Mouse (Mus musculus): ENCODE measurements around the gene Rab5if. TPM values are rescaled to one million over a fixed set of nuclear protein-coding genes. Genes with fewer than 3 reads are reported as not detected.
"Not testable (repeated sequence)": the region's sequence is repeated elsewhere in the genome, so short reads cannot be mapped to it uniquely, and the experiment has no call there.

Gene Rab5if
- polyA plus RNA-seq (2014; fragmentation: Nextera tagmentation; extraction: Ambion mirVana), result 253 and 276 TPM in 2 replicates

DNA sequence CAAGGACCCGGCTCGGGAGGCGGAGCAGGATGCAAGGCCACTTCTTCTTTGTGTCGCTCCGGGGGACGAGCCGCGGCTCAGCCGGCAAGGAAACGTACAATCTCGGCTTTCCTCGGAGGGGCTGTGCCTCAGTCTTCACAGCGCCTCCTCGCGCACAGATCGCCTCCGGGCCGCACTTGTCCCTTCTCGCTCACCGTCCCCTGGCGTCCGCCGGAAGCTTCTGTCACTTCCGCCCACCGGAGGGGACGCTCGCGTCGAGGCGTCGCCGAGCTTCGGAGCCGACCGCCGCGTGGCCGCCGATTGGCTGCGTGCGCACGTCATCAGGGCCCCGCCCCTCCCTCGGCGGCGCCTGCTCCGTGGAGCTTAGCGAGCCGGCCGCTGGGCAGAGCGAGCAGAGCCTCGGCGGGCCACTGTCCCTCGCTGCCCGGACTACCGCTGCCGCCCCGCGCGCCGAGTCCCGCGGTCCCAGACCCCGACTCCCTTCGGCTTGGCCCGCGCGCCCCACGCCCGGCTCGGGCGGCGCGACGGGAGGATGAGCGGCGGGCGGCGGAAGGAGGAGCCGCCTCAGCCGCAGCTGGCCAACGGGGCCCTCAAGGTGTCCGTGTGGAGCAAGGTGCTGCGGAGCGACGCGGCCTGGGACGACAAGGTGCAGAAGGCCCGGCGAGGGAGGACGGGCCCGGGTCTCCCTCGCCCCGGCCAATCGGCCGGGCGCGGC lies at the start of gene Rab5if:
Rab5if (plus strand) TSS at position 357 of the 715 bp plus-strand sequence.
- H3K4me2 ChIP-seq (ENCODE audit: low read length), result peak within 1 kb of the TSS; percentile 76
- peak; percentile 97 for DNase-seq (ENCODE audit: low spot score)
- no peaks in the 10 kb centered on the region for H3K9me3 ChIP-seq (ENCODE audit: control insufficient read depth, low read length)
- H3K36me3 ChIP-seq (ENCODE audit: control insufficient read depth, insufficient read depth, low read length), result peaks cover 36% of the 10 kb centered on the region
- peak within 1 kb of the TSS; percentile 96 for H3K9ac ChIP-seq (ENCODE audit: low read length)
- ATAC-seq (replicated peaks; ENCODE audit: low FRiP score, low TSS enrichment, low read depth), result peak; percentile 96
- H3K27me3 ChIP-seq (replicated peaks; ENCODE audit: control insufficient read depth, insufficient read depth, low read length), result no peaks in the 10 kb centered on the region
- peak within 1 kb of the TSS; percentile 95 for H3K27ac ChIP-seq (ENCODE audit: low read depth)
- under 1% methylated on average over 87 of the region's 98 CpGs for WGBS
- H3K4me3 ChIP-seq (ENCODE audit: low read depth, low read length), result peak within 1 kb of the TSS; percentile 99
- H3K4me1 ChIP-seq (replicated peaks; ENCODE audit: control insufficient read depth, insufficient read depth, low read length), result peaks cover 30% of the 10 kb centered on the region

- 14% methylated on average over 8 of the region's 8 CpGs for WGBS
- no peaks in the 10 kb centered on the region for H3K36me3 ChIP-seq (ENCODE audit: control insufficient read depth, insufficient read depth, low read length)
- H3K27ac ChIP-seq (ENCODE audit: low read depth), result peak overlapping the region; percentile 54; the same call in 1 of the 2 replicates
- ATAC-seq (replicated peaks; ENCODE audit: low FRiP score, low TSS enrichment, low read depth) (no peak), DNase-seq (ENCODE audit: low spot score) (no peak)
- H3K9me3 ChIP-seq (ENCODE audit: control insufficient read depth, low read length), result no peaks in the 10 kb centered on the region
- no peaks in the 10 kb centered on the region for H3K27me3 ChIP-seq (replicated peaks; ENCODE audit: control insufficient read depth, insufficient read depth, low read length)
- H3K4me1 ChIP-seq (replicated peaks; ENCODE audit: control insufficient read depth, insufficient read depth, low read length), result peaks cover 13% of the 10 kb centered on the region
- H3K9ac ChIP-seq (ENCODE audit: low read length), result no peak overlapping the region
- no peak overlapping the region for H3K4me3 ChIP-seq (ENCODE audit: low read depth, low read length)
- H3K4me2 ChIP-seq (ENCODE audit: low read length), result no peak overlapping the region
Observed at GRCm38 (mm10) chr2:156814344-156814801, 48.6 kb upstream of the Rab5if start.

DNA sequence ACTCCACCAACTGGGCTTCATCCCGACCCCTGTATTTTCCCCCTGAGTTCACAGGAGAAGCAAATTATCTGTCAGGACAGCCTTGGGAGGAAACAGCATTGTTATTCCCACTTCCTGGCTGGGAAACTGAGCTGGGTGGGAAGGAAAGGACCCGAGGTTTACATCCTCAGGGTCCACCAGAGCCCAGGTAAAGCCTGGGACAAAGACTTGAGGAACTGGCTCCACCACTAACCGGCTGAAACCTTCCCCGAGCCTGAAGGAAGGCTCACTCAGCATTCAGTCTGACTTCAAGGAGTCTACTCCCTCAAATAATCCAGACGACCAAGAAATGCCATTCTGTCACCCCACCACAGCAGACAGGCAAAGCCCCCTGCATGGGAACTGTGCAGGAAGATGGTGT lies 48.0 kb upstream of the Rab5if start:
- Histone ChIP-seq H3K4me2 (ENCODE audit: low read length) (no peak overlapping the region), H3K36me3 (ENCODE audit: control insufficient read depth, insufficient read depth, low read length) (no peaks in the 10 kb centered on the region), H3K4me1 (replicated peaks; ENCODE audit: control insufficient read depth, insufficient read depth, low read length) (peaks cover 13% of the 10 kb centered on the region), H3K27ac (ENCODE audit: low read depth) (peak overlapping the region; percentile 54; the same call in 1 of the 2 replicates), H3K9ac (ENCODE audit: low read length) (no peak overlapping the region), H3K9me3 (ENCODE audit: control insufficient read depth, low read length) (no peaks in the 10 kb centered on the region), H3K27me3 (replicated peaks; ENCODE audit: control insufficient read depth, insufficient read depth, low read length) (no peaks in the 10 kb centered on the region), H3K4me3 (ENCODE audit: low read depth, low read length) (no peak overlapping the region)
- no peak for DNase-seq (ENCODE audit: low spot score)
- 11% methylated on average over 5 of the region's 5 CpGs for WGBS
- no peak for ATAC-seq (replicated peaks; ENCODE audit: low FRiP score, low TSS enrichment, low read depth)

DNA sequence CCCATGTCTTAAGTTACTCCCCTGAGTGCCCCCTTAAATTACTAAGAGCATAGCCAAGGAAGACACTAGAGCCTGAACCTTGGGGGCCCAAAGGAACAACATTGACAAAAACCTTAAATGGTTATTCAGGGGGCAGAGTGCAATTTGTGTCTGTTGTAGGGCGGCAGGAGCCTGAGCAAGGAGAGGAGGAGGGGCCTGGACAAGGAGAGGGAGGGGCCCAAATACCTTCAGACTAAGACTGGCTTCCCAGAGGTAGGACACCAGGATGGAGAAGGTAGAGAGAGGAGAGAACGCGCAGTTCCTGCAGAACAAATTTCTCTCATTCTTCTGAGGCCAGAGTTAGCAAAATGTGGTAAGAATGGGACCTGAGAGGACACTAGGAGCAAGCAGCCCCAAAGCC lies 47.5 kb upstream of the Rab5if start:
- H3K4me3 ChIP-seq (ENCODE audit: low read depth, low read length), result no peak overlapping the region
- peaks cover 13% of the 10 kb centered on the region for H3K4me1 ChIP-seq (replicated peaks; ENCODE audit: control insufficient read depth, insufficient read depth, low read length)
- no peaks in the 10 kb centered on the region for H3K27me3 ChIP-seq (replicated peaks; ENCODE audit: control insufficient read depth, insufficient read depth, low read length)
- H3K27ac ChIP-seq (ENCODE audit: low read depth), result no peak overlapping the region
- H3K9me3 ChIP-seq (ENCODE audit: control insufficient read depth, low read length), result no peaks in the 10 kb centered on the region
- ATAC-seq (replicated peaks; ENCODE audit: low FRiP score, low TSS enrichment, low read depth) (no peak), DNase-seq (ENCODE audit: low spot score) (no peak)
- H3K9ac ChIP-seq (ENCODE audit: low read length), result no peak overlapping the region
- H3K4me2 ChIP-seq (ENCODE audit: low read length), result no peak overlapping the region
- WGBS, result 55% methylated on average over 3 of the region's 3 CpGs
- H3K36me3 ChIP-seq (ENCODE audit: control insufficient read depth, insufficient read depth, low read length), result no peaks in the 10 kb centered on the region

DNA sequence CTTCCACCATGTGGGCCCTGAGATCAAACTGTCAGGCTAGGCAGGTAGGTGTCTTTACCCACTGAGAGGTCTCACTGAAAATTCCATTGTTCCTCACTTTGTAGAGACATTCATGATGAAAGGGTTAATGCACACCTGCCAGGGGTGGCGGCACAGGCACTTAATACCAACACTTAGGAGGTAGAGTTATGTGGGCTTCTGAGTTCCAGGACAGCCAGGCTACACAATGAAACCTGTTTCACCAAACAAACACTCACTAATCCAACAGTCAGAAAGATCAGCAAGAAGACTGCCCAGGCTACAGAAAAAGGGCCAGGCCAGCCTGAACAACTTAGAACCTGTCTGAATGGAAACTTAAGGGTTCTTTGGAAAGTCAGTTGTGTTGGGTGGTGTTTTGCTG lies 46.8 kb upstream of the Rab5if start:
- 54% methylated on average over 1 of the region's 1 CpGs for WGBS
- Histone ChIP-seq H3K9ac (ENCODE audit: low read length) (no peak overlapping the region), H3K27ac (ENCODE audit: low read depth) (no peak overlapping the region), H3K4me2 (ENCODE audit: low read length) (no peak overlapping the region), H3K9me3 (ENCODE audit: control insufficient read depth, low read length) (no peaks in the 10 kb centered on the region), H3K4me1 (replicated peaks; ENCODE audit: control insufficient read depth, insufficient read depth, low read length) (peaks cover 13% of the 10 kb centered on the region), H3K27me3 (replicated peaks; ENCODE audit: control insufficient read depth, insufficient read depth, low read length) (no peaks in the 10 kb centered on the region), H3K4me3 (ENCODE audit: low read depth, low read length) (no peak overlapping the region), H3K36me3 (ENCODE audit: control insufficient read depth, insufficient read depth, low read length) (no peaks in the 10 kb centered on the region)
- ATAC-seq (replicated peaks; ENCODE audit: low FRiP score, low TSS enrichment, low read depth) (no peak), DNase-seq (ENCODE audit: low spot score) (no peak)

DNA sequence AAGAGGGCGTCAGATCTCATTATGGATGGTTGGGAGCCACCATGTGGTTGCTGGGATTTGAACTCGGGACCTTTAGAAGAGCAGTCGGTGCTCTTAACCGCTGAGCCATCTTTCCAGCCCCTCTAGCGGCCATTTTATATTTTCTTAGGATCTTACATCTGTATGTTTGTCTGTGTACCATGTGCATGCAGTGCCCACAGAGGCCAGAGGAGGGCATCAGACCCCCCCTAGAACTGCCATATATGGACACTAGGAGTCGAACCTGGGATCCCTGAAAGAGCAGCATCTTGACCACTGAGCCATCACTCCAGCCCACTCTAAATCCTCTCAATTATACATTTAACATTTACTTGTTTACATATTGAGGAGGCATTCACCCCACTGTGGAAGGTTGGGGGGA lies 37.8 kb upstream of the Rab5if start:
- H3K36me3 ChIP-seq (ENCODE audit: control insufficient read depth, insufficient read depth, low read length); H3K27ac ChIP-seq (ENCODE audit: low read depth); DNase-seq (ENCODE audit: low spot score); H3K4me1 ChIP-seq (replicated peaks; ENCODE audit: control insufficient read depth, insufficient read depth, low read length); H3K4me2 ChIP-seq (ENCODE audit: low read length); H3K9me3 ChIP-seq (ENCODE audit: control insufficient read depth, low read length); H3K9ac ChIP-seq (ENCODE audit: low read length); H3K27me3 ChIP-seq (replicated peaks; ENCODE audit: control insufficient read depth, insufficient read depth, low read length); H3K4me3 ChIP-seq (ENCODE audit: low read depth, low read length); ATAC-seq (replicated peaks; ENCODE audit: low FRiP score, low TSS enrichment, low read depth): not testable (repeated sequence)
- 85% methylated on average over 6 of the region's 6 CpGs for WGBS

DNA sequence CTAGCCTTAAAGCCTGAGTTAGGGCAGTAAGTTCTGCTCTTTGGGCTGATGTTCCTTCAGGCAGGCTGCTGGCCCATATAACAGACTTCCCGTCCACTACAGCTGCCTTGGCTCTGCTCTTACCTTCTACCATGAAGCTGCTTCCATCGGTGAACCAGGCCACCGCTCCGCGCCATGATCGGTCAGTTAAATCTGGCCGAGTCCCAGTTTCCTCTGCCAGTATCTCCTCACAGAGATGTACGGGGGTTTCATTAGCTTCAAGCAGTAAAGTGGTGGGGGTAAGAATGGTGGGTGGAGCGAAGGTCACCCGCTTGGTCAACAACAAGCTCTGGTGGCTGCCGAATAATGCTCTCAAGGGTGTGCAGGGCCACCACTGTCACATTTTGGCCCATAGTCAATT lies 28.6 kb upstream of the Rab5if start:
- 98% methylated on average over 11 of the region's 11 CpGs for WGBS
- ATAC-seq (replicated peaks; ENCODE audit: low FRiP score, low TSS enrichment, low read depth), result no peak
- DNase-seq (ENCODE audit: low spot score), result no peak
- Histone ChIP-seq H3K4me2 (ENCODE audit: low read length) (no peak overlapping the region), H3K27me3 (replicated peaks; ENCODE audit: control insufficient read depth, insufficient read depth, low read length) (no peaks in the 10 kb centered on the region), H3K27ac (ENCODE audit: low read depth) (no peak overlapping the region), H3K36me3 (ENCODE audit: control insufficient read depth, insufficient read depth, low read length) (peaks cover 69% of the 10 kb centered on the region), H3K4me3 (ENCODE audit: low read depth, low read length) (no peak overlapping the region), H3K9ac (ENCODE audit: low read length) (no peak overlapping the region), H3K4me1 (replicated peaks; ENCODE audit: control insufficient read depth, insufficient read depth, low read length) (peaks cover 21% of the 10 kb centered on the region), H3K9me3 (ENCODE audit: control insufficient read depth, low read length) (peaks cover 19% of the 10 kb centered on the region)

- ATAC-seq (replicated peaks; ENCODE audit: low FRiP score, low TSS enrichment, low read depth) (no peak), DNase-seq (ENCODE audit: low spot score) (no peak)
- H3K4me3 ChIP-seq (ENCODE audit: low read depth, low read length), result peak overlapping the region; percentile 92
- no peaks in the 10 kb centered on the region; the same call in 1 of the 2 replicates for H3K9me3 ChIP-seq (ENCODE audit: control insufficient read depth, low read length)
- H3K4me1 ChIP-seq (replicated peaks; ENCODE audit: control insufficient read depth, insufficient read depth, low read length), result peaks cover 44% of the 10 kb centered on the region
- peak overlapping the region; percentile 58 for H3K9ac ChIP-seq (ENCODE audit: low read length)
- peak overlapping the region; percentile 80 for H3K4me2 ChIP-seq (ENCODE audit: low read length)
- 58% methylated on average over 6 of the region's 6 CpGs for WGBS
- no peaks in the 10 kb centered on the region for H3K27me3 ChIP-seq (replicated peaks; ENCODE audit: control insufficient read depth, insufficient read depth, low read length)
- peaks cover 32% of the 10 kb centered on the region for H3K36me3 ChIP-seq (ENCODE audit: control insufficient read depth, insufficient read depth, low read length)
- H3K27ac ChIP-seq (ENCODE audit: low read depth), result peak overlapping the region; percentile 96
Observed at GRCm38 (mm10) chr2:156838839-156839238, 24.1 kb upstream of the Rab5if start.
